Mouse (Mus musculus) layer of hippocampus, adult 11-12 months (tissue): ENCODE data around the gene Psmd2.
"Not testable (repeated sequence)": the region's sequence is repeated elsewhere in the genome, so short reads cannot be mapped to it uniquely, and the experiment has no call there.

Experiments used
- DNase-seq: peaks from one replicate; pipeline ENCODE4 v3.0.0; 2022; ENCODE audit warnings: low spot score

Gene Psmd2

DNA sequence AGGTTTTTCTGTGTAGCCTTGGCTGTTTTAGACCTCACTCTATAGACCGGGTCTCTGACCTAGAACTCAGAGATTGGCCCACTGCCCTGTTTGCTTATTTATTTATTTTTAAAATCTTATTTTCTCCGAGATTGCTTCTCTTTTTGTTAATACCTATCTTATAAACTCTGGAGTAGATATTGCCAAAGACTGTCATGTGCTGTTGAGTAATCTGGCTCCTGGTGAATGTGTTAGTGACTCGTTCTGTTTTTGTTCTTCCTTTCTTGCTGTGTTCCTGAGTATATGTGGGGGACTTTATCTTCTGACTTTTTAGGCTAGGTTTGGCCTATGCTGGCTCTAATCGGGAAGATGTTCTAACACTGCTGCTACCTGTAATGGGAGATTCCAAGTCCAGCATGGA is 6.2 kb downstream of the Psmd2 start:
- no peak for DNase-seq

DNA sequence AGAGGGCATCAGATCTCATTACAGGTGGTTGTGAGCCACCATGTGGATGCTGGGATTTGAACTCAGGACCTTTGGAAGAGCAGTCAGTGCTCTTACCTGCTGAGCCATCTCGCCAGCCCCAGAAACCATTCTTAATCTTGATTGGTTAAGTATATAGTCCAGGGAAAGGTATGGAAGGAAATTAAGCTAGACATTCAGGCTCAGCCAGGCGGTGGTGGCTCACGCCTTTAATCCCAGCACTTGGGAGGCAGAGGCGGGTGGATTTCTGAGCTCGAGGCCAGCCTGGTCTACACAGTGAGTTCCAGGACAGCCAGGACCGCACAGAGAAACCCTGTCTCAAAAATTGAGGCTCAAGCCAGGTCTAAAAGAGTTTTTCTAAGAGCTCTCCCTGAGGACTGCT is 16.6 kb downstream of the Psmd2 start, which contains the start of gene Eif4g1:
Eif4g1 (plus strand) TSS at position 301 of the 400 bp plus-strand sequence.
- DNase-seq = not testable (repeated sequence)

DNA sequence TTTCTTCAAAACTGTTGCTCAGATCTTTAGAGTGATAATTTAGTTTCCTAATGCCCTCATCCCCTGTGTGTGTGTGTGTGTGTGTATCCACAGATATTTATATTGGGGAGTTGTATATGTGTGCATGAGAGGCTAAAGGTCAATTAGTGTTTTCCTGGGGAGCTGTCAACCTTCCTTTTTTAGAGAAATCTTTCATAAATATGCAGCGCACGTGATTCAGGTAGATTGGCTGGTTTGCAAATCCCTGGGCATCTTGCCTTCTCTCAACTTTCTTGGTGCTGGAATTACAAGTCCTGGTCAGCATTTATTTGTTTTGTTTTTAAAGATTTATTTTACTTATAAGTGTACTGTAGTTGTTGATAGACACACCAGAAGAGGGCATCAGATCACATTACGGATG is 18.8 kb downstream of the Psmd2 start:
- DNase-seq = no peak

DNA sequence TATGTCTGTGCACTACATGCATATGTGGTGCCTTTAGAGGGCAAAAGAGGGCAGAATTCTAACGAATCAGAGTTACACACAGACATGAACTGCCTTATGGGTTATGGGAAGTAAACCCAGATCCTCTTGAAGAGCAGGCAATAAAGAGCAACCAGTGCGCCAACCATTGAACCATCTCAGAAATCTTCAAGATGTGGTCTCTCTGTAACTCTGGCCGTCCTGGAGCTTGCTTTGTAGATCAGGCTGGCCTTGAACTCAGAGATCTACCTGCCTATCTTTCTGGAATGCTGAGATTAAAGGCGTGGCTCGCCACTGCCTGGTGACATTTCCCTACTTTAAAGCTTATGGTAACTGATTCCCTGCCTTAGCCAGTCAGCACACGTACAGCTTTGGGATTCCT is 20.4 kb downstream of the Psmd2 start:
- DNase-seq = no peak

DNA sequence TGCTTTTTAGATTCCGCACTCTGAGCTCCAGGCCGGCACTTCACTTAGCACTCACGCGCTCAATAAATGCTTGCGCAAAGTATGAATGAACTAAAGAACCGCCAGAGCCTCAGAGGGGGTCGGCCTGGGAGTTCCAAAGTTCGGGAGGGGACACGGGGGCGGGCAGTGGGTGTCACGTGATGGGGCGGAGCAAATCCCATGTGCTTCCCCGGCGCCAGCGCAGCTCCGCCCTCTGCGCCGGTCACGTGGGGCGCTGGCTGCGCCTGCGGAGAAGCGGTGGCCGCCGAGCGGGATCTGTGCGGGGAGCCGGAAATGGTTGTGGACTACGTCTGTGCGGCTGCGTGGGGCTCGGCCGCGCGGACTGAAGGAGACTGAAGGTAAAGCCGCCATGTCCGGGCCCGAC is 21.0 kb downstream of the Psmd2 start:
- DNase-seq = peak; percentile 95

DNA sequence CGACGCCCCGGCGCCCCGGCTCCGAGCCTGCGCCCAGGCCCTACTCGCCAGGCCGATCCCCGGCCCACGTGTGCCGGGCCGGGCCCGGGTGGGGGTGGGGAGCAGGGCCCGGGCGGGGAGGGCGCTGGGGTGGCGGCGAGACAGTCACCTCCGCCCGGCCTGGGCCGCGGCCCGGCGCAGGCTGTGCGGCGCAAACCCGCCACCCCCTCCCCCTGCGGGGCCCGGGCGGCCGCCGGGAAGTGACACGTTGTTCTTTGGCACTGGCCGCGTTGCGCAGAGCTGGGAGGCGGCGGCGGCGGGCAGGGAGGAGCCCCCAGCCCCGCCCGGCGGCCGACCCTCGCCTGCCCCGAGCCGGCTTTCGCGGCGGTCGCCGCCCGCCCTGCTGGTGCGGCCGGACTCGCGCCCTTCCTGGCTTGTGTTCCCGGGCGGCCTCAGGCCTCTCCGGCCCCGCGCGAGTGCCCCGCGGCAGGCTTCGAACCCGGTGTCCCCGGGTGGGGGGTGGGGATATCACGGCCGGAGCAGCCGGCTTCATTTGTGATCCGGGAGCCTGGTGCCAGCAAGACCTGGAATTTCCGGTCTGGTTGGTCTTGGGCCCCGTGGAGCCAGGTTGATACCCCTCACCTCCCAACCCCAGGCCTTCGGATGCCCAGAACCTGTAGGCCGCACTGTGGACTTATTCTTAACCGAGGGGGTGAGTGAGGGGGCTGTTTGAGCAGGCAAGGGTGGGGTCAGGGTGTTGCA is 21.7 kb downstream of the Psmd2 start:
- DNase-seq = no peak

DNA sequence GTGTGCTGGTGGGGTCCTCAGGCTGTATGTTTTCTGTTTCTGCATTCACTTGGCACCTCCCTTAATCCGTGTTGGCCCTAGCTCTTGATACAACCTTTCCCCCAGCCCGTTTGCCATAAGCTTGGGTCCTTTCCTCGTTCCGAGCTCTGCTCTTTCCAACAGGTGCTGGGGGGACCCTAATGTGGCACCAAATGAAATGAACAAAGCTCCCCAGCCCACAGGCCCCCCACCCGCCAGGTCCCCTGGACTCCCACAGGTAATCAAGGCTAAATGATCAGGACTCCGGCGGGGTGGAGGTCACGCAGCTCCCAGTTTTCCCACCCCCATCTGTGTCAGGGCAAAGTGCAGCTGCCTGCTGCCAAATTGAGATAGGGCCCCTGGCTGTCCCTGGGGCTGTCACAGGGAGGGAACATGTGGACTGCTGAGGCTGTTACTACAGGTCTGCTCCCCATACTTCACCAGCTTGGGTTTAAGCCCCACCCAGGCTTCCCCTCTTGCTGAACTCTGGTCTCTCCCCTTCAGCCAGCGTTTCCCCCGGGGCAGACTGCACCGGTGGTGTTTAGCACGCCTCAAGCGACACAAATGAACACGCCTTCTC is 22.4 kb downstream of the Psmd2 start:
- no peak for DNase-seq

DNA sequence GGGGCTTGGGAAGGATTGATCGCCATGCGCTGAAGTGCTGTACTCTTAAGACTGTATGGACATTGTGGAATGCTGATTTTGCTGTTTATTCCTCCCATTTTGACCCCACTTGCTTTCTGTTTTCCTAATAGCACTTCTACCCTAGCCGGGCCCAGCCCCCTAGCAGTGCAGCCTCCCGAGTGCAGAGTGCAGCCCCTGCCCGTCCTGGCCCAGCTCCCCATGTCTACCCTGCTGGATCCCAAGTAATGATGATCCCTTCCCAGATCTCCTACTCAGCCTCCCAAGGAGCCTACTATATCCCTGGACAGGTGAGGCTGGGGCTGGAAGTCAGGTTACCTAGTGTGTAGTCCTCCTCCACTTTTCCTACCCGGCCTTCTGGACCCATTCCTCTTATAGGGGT is 23.8 kb downstream of the Psmd2 start:
- no peak for DNase-seq

DNA sequence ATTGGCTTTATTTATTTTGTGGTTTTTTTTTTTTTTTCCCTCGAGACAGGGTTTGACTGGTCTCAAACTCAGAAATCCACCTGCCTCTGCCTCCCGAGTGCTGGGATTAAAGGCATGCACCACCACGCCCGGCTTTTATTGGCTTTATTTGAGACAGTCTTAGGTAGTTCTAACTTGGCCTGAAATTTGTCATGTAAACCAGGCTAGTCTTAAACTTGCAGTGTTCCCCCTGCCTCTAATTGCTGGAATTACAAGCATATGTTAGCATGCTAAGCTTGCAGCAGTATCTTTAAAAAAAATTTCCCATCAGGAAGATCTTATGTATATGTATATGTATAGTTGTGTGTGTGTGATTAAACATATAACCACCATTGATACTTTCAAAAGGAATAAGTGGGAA is 25.2 kb downstream of the Psmd2 start:
- DNase-seq = no peak

DNA sequence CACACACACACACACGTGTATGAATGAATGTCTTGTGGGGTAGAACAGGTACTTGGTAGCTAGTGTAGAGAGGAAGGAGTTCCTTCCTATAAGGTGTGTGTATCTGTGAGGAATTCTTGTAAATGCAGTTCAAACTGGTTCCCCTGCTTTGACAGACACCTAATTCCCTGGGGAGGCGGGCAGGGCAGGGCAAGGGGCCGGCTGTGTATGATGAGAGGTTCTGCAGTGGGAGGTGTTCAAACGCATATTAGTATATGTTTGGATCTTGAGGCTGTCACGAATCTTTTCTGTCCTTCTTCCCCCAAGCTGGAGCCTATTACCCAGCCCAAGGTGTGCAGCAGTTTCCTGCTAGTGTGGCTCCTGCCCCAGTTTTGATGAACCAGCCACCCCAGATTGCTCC is 25.9 kb downstream of the Psmd2 start:
- no peak for DNase-seq

DNA sequence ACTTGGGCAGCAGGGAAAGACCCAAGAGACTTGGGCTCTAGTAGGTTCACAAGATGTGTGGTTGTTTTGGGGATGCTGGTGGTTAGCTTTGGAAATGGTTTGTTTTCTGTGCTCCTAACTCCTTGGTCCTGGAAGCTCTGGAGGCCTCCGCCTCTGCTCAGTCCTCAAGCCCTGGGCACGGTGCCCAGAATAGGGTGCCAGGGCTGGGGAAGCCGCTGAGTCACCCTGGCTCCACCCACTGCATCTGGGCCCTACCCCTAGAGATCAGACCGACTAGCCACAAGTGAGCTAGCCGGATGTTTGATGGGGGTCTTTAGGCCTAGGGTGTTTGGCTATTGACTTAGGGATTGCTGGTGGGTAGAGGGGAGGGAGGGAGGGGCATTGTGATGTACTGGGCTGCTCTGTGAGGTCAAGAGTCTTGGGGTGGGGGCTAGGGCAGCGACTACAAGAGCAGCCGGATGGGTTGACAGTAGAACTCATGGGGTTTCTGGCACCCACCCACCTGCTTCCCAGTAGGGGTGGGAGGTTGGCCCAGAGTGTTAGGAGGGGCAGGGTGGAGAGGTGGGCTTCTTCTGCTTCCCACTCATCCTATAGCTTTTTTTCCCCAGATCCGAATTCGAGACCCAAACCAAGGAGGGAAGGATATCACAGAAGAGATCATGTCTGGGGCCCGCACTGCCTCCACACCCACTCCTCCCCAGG is 26.7 kb downstream of the Psmd2 start:
- DNase-seq = peak; percentile 83

DNA sequence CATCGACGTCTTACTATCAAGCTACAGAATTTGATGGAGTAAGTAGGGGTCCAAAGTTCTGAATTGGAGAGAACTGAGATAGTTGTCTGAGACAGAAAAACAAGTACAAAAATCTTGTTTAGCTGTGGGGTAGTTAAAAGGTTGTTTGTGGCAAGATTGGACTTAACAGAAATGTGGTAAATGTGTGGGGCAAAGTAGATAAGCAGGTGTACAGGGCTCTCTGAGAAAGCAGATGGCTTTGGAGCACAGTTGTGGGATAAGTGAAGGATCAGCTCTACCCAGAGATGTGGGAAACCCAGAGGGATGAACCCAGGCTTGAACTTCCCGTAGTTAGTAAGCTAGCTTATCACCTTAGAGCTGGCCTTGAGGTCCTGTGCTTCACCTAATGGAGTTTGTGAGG is 39.3 kb downstream of the Psmd2 start:
- no peak for DNase-seq

DNA sequence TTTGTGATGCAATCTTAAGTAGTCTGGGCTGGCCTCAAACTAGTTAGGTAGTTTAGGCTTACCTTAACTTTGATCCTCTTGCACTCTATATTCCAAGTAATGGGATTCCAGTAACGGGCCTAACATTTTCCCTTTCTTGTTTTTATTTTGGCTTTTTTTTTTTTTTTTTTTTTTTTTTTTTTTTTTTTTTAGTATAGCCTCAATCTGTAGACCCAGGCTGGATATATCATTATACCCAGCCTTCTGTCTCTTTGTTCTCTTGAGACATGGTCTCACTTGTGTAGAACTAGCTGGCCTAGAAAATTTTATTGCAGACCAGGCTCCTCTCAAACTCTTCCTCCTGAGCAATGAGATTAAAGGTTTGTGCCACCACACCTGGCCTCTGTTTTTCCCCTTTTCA is 40.2 kb downstream of the Psmd2 start:
- no peak for DNase-seq

DNA sequence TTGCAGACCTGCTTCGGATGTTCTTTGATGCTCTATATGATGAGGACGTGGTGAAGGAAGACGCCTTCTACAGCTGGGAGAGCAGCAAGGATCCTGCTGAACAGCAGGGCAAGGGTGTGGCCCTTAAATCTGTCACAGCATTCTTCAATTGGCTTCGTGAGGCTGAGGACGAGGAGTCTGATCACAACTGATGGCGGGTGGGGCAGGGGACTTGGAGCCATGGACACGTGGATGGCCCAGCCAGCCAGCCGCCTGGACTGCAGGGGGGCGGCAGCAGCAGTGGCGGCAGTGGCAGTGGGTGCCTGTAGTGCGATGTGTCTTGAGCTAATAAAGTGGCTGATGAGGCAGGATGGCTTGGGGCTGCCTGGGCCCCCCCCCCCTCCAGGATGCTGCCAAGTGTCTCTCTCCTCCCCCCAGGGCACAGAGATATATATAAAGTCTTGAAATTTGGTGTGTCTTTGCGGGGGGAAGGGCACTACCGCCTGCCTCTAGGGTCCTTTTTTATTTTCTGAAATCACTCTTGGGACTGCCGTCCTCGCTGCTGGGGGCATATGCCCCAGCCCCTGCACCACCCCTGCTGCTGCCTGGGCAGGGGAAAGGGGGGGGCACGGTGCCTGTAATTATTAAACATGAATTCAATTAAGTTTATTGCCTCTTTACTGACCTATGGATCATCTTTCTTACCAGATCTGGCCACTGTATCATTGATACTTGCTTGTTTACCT is 41.0 kb downstream of the Psmd2 start:
- DNase-seq = no peak

DNA sequence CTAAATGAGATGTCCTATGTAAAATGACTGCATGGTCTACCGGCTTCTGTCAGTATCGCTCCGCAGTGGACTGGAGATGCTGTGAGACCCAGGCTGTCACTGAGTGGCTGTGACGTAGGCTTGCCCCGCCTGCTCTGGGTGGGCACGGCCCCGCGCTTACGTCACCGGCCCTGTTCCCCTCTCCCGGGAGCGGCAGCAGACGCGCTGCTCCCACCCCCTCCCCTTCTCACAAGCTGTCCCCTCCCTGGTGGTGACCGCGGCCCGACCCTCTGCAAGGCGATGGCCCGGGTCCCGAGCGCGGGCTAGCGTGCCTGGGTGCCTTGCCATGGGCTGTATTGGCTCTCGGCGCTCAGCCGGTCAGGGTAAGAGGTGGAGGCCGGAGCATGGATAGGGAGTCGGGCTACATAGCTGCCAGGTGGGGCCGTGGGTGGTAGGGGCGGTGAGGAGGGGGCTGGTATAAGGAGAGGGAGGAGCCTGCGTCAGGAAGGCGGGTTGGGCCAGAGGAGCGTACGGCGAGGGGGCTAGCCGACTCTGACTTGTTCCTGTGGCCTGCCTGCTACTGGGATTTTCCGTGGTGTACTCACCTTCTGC is 41.8 kb downstream of the Psmd2 start, which contains the start of gene Fam131a:
Fam131a (plus strand) TSS at position 131 of the 591 bp plus-strand sequence.
- DNase-seq = peak; percentile 94

DNA sequence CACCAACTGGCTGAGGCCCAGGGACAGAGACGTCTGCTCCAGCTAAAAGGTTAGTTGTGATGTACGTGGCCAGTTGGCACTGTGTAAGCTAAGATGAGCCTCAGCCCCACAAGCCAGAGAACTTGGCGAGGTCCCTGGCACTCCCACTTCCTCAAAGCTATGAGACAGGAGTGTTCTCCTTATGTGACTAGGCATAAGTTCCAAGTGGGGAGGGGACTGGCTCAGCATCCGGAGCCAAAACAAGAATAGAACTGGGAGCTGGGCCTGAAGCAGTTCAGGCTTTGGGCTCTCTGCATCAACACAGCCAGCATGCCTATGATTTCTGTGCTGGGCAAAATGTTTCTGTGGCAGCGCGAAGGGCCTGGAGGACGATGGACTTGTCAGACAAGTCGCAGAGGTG is 43.3 kb downstream of the Psmd2 start:
- DNase-seq = peak; percentile 80

DNA sequence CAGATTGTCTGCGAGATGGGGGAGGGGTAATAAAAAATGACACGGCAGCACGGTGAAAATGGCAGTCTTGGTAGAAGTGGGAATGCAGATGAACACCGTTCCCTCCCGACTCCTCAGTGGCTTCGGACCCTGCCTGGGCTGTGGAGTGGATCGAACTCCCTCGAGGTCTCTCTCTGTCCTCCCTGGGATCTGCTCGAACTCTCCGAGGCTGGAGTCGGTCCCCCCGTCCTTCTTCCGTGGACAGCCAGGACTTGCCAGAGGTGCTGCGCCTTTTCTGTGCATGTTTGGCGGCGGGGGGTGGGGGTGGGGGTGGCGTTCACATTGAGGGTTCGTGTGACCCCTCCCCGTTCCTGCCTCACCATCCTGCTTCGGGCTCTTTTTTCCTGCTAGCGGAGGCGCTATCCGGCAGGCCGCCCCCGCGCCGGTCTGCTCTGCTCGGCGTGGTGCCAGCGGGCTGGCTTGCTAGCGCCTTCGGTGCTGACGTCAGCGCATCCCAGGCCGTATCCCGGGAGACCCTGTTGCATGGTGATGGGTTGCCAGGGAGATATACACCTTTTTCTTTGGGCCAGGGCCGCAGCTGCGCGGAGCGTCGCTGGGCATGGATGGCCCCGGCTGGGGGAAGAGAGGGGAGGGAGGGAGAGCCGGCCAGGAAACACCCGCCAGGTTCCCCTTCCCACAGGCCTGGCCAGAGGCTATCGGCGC is 44.3 kb downstream of the Psmd2 start:
- peak; percentile 97 for DNase-seq

DNA sequence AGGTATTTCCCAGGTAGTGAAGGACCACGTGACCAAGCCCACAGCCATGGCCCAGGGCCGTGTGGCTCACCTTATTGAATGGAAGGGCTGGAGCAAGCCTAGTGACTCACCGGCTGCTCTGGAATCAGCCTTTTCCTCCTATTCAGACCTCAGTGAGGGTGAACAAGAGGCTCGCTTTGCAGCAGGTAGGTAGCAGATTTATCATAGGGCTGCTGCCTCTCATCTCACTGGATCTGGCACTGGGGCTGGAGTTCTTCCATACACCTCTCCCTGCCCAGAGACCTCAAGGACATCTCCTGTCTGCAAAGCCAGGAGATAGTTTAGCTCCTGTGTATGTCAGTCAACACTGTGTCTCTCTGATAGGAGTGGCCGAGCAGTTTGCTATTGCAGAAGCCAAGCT is 47.8 kb downstream of the Psmd2 start:
- no peak for DNase-seq

DNA sequence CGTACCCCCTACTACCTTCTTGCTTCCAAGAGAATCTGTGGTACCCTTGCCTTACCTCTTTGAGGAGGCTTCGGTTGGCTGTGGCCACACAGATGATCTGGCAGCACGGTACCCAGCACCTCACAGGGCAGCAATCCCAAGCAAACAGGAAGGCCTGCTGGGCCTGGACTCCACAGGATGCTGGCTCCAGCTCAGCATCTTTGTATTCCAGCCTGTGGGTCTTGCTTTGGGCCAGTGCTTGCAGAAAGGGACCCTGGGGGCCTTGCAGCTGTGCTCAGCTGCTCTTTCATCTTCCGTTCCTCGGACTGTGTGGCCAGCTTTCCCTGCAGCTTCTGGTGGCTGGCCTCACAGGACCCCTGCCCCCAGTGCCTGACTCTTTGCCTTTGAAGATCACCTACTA is 48.6 kb downstream of the Psmd2 start:
- DNase-seq = no peak

DNA sequence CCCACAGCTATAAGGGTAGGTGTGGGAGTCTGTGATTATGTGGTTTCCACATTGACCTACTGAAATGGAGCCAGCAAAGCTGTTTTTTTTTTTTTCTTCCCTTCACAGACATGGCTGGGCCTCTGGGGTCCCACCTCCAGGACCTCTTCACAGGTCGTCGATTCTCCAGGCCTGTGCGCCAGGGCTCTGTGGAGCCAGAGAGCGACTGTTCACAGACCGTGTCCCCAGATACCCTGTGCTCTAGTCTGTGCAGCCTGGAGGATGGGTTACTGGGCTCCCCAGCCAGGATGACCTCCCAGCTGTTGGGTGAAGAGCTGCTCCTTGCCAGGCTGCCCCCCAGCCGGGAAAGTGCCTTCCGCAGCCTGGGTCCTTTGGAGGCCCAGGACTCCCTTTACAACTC is 49.9 kb downstream of the Psmd2 start:
- no peak for DNase-seq

DNA sequence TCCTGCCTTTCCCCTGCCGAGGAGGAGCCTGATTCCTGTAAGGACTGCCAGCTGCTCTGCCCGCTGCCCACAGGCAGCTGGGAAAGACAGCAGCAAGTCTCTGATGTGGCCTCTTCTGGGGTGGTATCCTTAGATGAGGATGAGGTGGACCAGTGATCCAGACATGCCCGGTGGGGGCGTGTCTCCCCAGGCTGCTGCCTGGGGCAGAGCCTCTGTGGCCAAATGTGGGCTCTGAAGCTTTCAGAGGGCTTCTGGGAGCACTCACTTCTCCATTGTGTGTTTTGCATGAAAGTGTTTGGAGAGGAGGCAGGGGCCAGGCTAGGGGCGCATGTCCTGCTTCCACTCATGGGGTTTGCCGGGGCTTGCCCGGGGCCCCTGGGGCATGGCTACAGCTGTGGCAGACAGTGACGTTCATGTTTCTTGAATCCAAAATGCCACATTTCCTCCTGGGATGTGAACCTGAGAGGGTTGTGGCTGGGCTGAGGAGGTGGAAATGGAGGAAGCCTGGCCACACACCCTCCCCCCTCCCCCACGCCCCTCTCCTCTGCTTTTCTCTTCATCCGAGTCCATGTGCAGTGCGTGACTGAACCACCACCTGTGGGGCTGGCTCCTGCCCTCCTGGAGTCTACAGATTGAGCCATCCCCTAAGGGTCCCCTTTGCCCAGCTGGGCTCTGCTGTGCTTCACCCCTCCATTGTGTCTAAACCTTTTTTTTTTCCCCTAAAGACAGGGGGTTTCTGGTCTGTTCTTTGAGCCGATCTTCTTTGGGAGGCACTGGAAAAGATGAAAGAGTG is 50.5 kb downstream of the Psmd2 start:
- no peak for DNase-seq
